Mouse (Mus musculus) embryonic fibroblast, embryonic 13.5 days (primary cell): Measurements from ENCODE around the gene Pir.

Source experiments
- CTCF ChIP-seq: IDR thresholded peaks from 2 replicates; pipeline ENCODE4 v1.5.1; 2011; ENCODE audit warnings: mild to moderate bottlenecking, control low read depth, low read length, moderate library complexity, borderline replicate concordance; ENCODE audit not compliant: insufficient read depth
- POLR2A ChIP-seq: IDR thresholded peaks from 2 replicates; pipeline ENCODE4 v1.6.1; 2011; ENCODE audit warnings: low read depth, mild to moderate bottlenecking, control low read depth, low read length, moderate library complexity

- TF ChIP-seq CTCF (no peak), POLR2A (no peak)
Measured at GRCm38 (mm10) chrX:164365153-164365865, 96.1 kb downstream of the Pir start.
